Mouse (Mus musculus) spleen, adult 2 months (tissue): ENCODE measurements around the gene Gas1. TPM values are rescaled to one million over a fixed set of nuclear protein-coding genes. Genes with fewer than 3 reads are reported as not detected.

Source experiments
- DNase-seq, 2 experiments: peaks; one replicate each; pipeline versions ENCODE4 v3.0.0 to v3.0.0-alpha.2; 2012 to 2021; ENCODE audit warnings: low spot score in 2 of 2, low read depth in 1 of 2
- H3K27ac ChIP-seq: fragments of 200-500 bp; 2 replicates; pipeline ENCODE4 v1.5.1; 2012; ENCODE audit warnings: low read length, inconsistent platforms; ENCODE audit not compliant: insufficient read depth
- H3K27me3 ChIP-seq: fragments of 200-500 bp; 2 replicates; pipeline ENCODE4 v1.6.1; 2012; ENCODE audit warnings: mild to moderate bottlenecking, moderate library complexity, low read length, inconsistent platforms; ENCODE audit not compliant: control insufficient read depth, insufficient read depth
- H3K36me3 ChIP-seq: fragments of 200-500 bp; 2 replicates; pipeline ENCODE4 v1.6.1; 2012; ENCODE audit warnings: mild to moderate bottlenecking, low read length, inconsistent platforms; ENCODE audit not compliant: control insufficient read depth, insufficient read depth
- H3K4me1 ChIP-seq: fragments of 200-500 bp; 2 replicates; pipeline ENCODE4 v1.6.1; 2011; ENCODE audit warnings: inconsistent platforms; ENCODE audit not compliant: control insufficient read depth, insufficient read depth, insufficient read length
- H3K4me3 ChIP-seq: fragments of 200-500 bp; 2 replicates; pipeline ENCODE4 v1.5.1; 2011; ENCODE audit warnings: mild to moderate bottlenecking, inconsistent platforms; ENCODE audit not compliant: insufficient read depth, insufficient read length; ENCODE audit errors: extremely low read depth
- CTCF ChIP-seq: fragments of 200-500 bp; IDR thresholded peaks from 2 replicates; pipeline ENCODE4 v1.5.1; 2011; ENCODE audit warnings: mild to moderate bottlenecking, inconsistent platforms; ENCODE audit not compliant: insufficient read depth, insufficient read length, insufficient replicate concordance; ENCODE audit errors: extremely low read depth
- POLR2A ChIP-seq: fragments of 200-500 bp; IDR thresholded peaks from 2 replicates; pipeline ENCODE4 v1.6.1; 2011; ENCODE audit warnings: low read depth, low read length, inconsistent platforms
- WGBS: fragments of 180-500 bp; shearing (Covaris S2); methylation state at CpG from one replicate; pipeline ENCODE4 v1.1.7; 2018; 5-methylcytosine and 5-hydroxymethylcytosine counted together
- polyA plus RNA-seq: library from polyadenylated mRNA; depleted of rRNA; stranded (reverse); fragments of >200 nt; gene quantifications from 2 replicates; pipeline ENCODE4 v1.2.3, GENCODE M21; 2012; rRNA removed

Gene Gas1
- 17.7 and 44.2 TPM in 2 replicates for polyA plus RNA-seq

GRCm38 (mm10) chr13:60177106-60177796 is at the start of gene Gas1:
Gene Gas1 (minus strand): TSS chr13:60177365.
- Histone ChIP-seq H3K4me3 (peak within 1 kb of the TSS; percentile 34; the same call in 1 of the 2 replicates), H3K27ac (peak within 1 kb of the TSS; percentile 57; the same call in 1 of the 2 replicates), H3K4me1 (no peaks in the 10 kb centered on the region), H3K27me3 (peaks cover 12% of the 10 kb centered on the region), H3K36me3 (no peaks in the 10 kb centered on the region)
- TF ChIP-seq CTCF: no peak
- TF ChIP-seq POLR2A: no peak
- 2% methylated on average over 59 of the region's 59 CpGs for WGBS
- DNase-seq: no peak

GRCm38 (mm10) chr13:60226251-60226836 is 49.2 kb upstream of the Gas1 start:
- H3K27me3 ChIP-seq: no peaks in the 10 kb centered on the region
- no peak for DNase-seq
- H3K4me3 ChIP-seq: no peak overlapping the region
- TF ChIP-seq POLR2A (no peak), CTCF (no peak)
- no peaks in the 10 kb centered on the region for H3K4me1 ChIP-seq
- H3K36me3 ChIP-seq: no peaks in the 10 kb centered on the region
- WGBS: 46% methylated on average over 9 of the region's 9 CpGs
- H3K27ac ChIP-seq: peak overlapping the region; percentile 48; the same call in 1 of the 2 replicates

GRCm38 (mm10) chr13:60225736-60226135 is 48.6 kb upstream of the Gas1 start:
- 61% methylated on average over 1 of the region's 1 CpGs for WGBS
- TF ChIP-seq POLR2A (no peak), CTCF (no peak)
- no peak for DNase-seq
- no peaks in the 10 kb centered on the region for H3K27me3 ChIP-seq
- no peaks in the 10 kb centered on the region for H3K36me3 ChIP-seq
- no peak overlapping the region for H3K4me3 ChIP-seq
- H3K27ac ChIP-seq: peak overlapping the region; percentile 48
- no peaks in the 10 kb centered on the region for H3K4me1 ChIP-seq

GRCm38 (mm10) chr13:60225276-60225675 is 48.1 kb upstream of the Gas1 start:
- 87% methylated on average over 5 of the region's 5 CpGs for WGBS
- TF ChIP-seq CTCF: no peak
- no peak for TF ChIP-seq POLR2A

GRCm38 (mm10) chr13:60223797-60224196 is 46.6 kb upstream of the Gas1 start:
- no peak for TF ChIP-seq CTCF
- no peak for TF ChIP-seq POLR2A
- 78% methylated on average over 2 of the region's 2 CpGs for WGBS
- Histone ChIP-seq H3K36me3 (no peaks in the 10 kb centered on the region), H3K4me3 (no peak overlapping the region), H3K27me3 (no peaks in the 10 kb centered on the region), H3K27ac (no peak overlapping the region), H3K4me1 (no peaks in the 10 kb centered on the region)
- no peak for DNase-seq

More at GRCm38 (mm10) chr13:60225276-60225675, 48.1 kb upstream of the Gas1 start:
- Histone ChIP-seq H3K27me3 (no peaks in the 10 kb centered on the region), H3K4me3 (no peak overlapping the region), H3K36me3 (no peaks in the 10 kb centered on the region), H3K27ac (no peak overlapping the region), H3K4me1 (no peaks in the 10 kb centered on the region)
- no peak for DNase-seq

- no peaks in the 10 kb centered on the region for H3K27me3 ChIP-seq
- H3K4me1 ChIP-seq: no peaks in the 10 kb centered on the region
- 92% methylated on average over 11 of the region's 11 CpGs for WGBS
- no peaks in the 10 kb centered on the region for H3K36me3 ChIP-seq
- no peak for DNase-seq
- TF ChIP-seq CTCF (no peak), POLR2A (no peak)
- no peak overlapping the region for H3K27ac ChIP-seq
- no peak overlapping the region for H3K4me3 ChIP-seq
Observed at GRCm38 (mm10) chr13:60222336-60222735, 45.2 kb upstream of the Gas1 start.

GRCm38 (mm10) chr13:60213896-60214295 is 36.7 kb upstream of the Gas1 start:
- Histone ChIP-seq H3K4me1 (no peaks in the 10 kb centered on the region), H3K4me3 (no peak overlapping the region), H3K27me3 (no peaks in the 10 kb centered on the region), H3K27ac (no peak overlapping the region), H3K36me3 (no peaks in the 10 kb centered on the region)
- DNase-seq: no peak
- 85% methylated on average over 7 of the region's 7 CpGs for WGBS
- TF ChIP-seq CTCF (no peak), POLR2A (no peak)
